Mouse (Mus musculus) G1E (cell line): ENCODE measurements around the gene Gm20920.
"Not testable (repeated sequence)": the region's sequence is repeated elsewhere in the genome, so short reads cannot be mapped to it uniquely, and the experiment has no call there.

Experiments
- CTCF ChIP-seq: IDR thresholded peaks from 2 replicates; pipeline ENCODE4 v1.5.1; 2012; ENCODE audit warnings: low read depth, low read length, inconsistent platforms, mixed read lengths
- GATA1 ChIP-seq: IDR thresholded peaks from 2 replicates; pipeline ENCODE4 v1.6.1; 2012; ENCODE audit warnings: borderline replicate concordance, low read length, inconsistent platforms, mixed read lengths
- TAL1 ChIP-seq: conservative IDR thresholded peaks from 2 replicates; pipeline ENCODE4 v1.6.1; 2012; ENCODE audit warnings: low read depth, low read length, inconsistent platforms, mixed read lengths

DNA sequence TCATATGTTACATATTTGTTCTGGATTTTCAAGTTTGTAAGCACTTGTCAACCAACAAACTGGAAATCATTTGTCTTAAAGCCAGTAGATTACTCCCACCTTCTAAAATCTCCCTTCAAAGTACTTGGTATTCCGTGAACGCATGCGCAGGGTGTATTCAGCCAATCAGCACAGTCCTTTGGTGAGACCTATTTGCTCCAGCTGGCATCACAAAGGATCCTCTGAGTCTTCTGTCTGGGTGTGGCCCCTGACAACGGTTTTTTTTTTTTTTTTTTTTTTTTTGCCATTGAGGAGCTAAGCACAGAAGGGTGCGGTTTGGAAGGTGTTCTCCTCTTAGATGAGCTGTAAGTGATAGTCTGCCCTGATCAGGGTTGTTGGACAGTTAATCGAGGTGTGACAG, at the start of gene Gm20920:
- TF ChIP-seq GATA1, CTCF, TAL1: not testable (repeated sequence)
